Mouse (Mus musculus) embryonic facial prominence, embryonic 14.5 days (tissue): ENCODE measurements around the gene Gadd45b. TPM values are rescaled to one million over a fixed set of nuclear protein-coding genes. Genes with fewer than 3 reads are reported as not detected.

Experiments
- ATAC-seq: fragments of 200-750 bp; cut with Nextera tagmentation; 2 replicates; pipeline ENCODE4 v1.8.0; 2017; ENCODE audit warnings: low read depth, moderate number of reproducible peaks, moderate TSS enrichment
- DNase-seq: peaks from one replicate; pipeline ENCODE4 v3.0.0-alpha.2; 2015; ENCODE audit warnings: low spot score
- H3K27ac ChIP-seq: fragments of 300-500 bp; sonication (generic); replicated peaks from 2 replicates; pipeline ENCODE4 v1.5.1; 2014; ENCODE audit warnings: low read depth, mild to moderate bottlenecking, low read length, moderate library complexity
- H3K27me3 ChIP-seq: fragments of 300-500 bp; sonication (generic); replicated peaks from 2 replicates; pipeline ENCODE4 v1.6.1; 2014; ENCODE audit warnings: low read length; ENCODE audit not compliant: control insufficient read depth, insufficient read depth
- H3K36me3 ChIP-seq: fragments of 300-500 bp; sonication (generic); 2 replicates; pipeline ENCODE4 v1.6.1; 2014; ENCODE audit warnings: low read length, mixed read lengths; ENCODE audit not compliant: control insufficient read depth, insufficient read depth
- H3K4me1 ChIP-seq: fragments of 300-500 bp; sonication (generic); 2 replicates; pipeline ENCODE4 v1.6.1; 2014; ENCODE audit warnings: antibody characterized with exemption, low read length; ENCODE audit not compliant: control insufficient read depth, insufficient read depth
- H3K4me2 ChIP-seq: fragments of 300-500 bp; sonication (generic); 2 replicates; pipeline ENCODE4 v1.6.1; 2014; ENCODE audit warnings: low read depth, mild to moderate bottlenecking, low read length, moderate library complexity, mixed read lengths
- H3K4me3 ChIP-seq: fragments of 300-500 bp; sonication (generic); 2 replicates; pipeline ENCODE4 v1.5.1; 2014; ENCODE audit warnings: low read depth, mild to moderate bottlenecking, low read length
- H3K9ac ChIP-seq: fragments of 300-500 bp; sonication (generic); 2 replicates; pipeline ENCODE4 v1.6.1; 2014; ENCODE audit warnings: low read depth, mild to moderate bottlenecking, low read length, moderate library complexity, mixed read lengths
- H3K9me3 ChIP-seq: fragments of 300-500 bp; sonication (generic); 2 replicates; pipeline ENCODE4 v1.6.1; 2016; ENCODE audit warnings: low read length; ENCODE audit not compliant: control insufficient read depth
- WGBS: fragments of 180-500 bp; shearing (Covaris S2); extraction: QIAGEN DNeasy Blood & Tissue Kit; methylation state at CpG from one replicate; pipeline ENCODE4 v1.1.7; 2014; 5-methylcytosine and 5-hydroxymethylcytosine counted together
- polyA plus RNA-seq: library from polyadenylated mRNA; unstranded; fragments of >200 nt; fragmentation: Nextera tagmentation; extraction: Ambion mirVana; gene quantifications from 2 replicates; pipeline ENCODE4 v1.2.1, GENCODE M21; 2014

Gene Gadd45b
- polyA plus RNA-seq, 1 experiment from 2014 or later, result 39.9 TPM

- Histone ChIP-seq H3K27ac (peak overlapping the region; percentile 61), H3K27me3 (no peaks in the 10 kb centered on the region), H3K9ac (no peak overlapping the region; the same call in 1 of the 2 replicates), H3K4me3 (no peak overlapping the region), H3K4me1 (peaks cover 14% of the 10 kb centered on the region), H3K36me3 (no peaks in the 10 kb centered on the region), H3K4me2 (no peak overlapping the region), H3K9me3 (no peaks in the 10 kb centered on the region)
- peak; percentile 31; the same call in 1 of the 2 replicates for ATAC-seq
- DNase-seq, result peak; percentile 70
- 61% methylated on average over 13 of the region's 13 CpGs for WGBS
Measured at GRCm38 (mm10) chr10:80954415-80954814, 24.5 kb downstream of the Gadd45b start.

DNA sequence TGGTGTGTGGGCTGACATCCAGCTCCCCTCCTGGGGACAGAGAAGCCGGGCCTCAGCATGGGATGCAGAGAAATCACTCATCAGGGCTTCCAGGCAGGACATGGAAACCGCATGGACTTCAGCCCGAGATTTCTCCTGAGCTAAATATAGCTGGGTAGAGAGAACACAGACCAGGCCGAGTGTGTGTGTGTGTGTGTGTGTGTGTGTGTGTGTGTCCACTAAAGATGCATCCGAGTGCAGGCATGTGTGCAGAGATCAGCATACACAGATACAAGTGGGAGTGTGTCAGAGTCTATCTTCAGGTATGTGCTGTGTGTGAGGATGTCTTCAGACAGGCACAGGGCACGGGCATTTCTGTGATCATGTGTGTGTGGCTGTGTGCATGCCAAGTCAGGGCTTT is 25.0 kb downstream of the Gadd45b start:
- 54% methylated on average over 6 of the region's 6 CpGs for WGBS
- DNase-seq (peak; percentile 71), ATAC-seq (peak; percentile 27; the same call in 1 of the 2 replicates)
- no peak overlapping the region for H3K4me2 ChIP-seq
- H3K9me3 ChIP-seq, result no peaks in the 10 kb centered on the region
- no peak overlapping the region for H3K4me3 ChIP-seq
- no peaks in the 10 kb centered on the region for H3K27me3 ChIP-seq
- H3K9ac ChIP-seq, result no peak overlapping the region; the same call in 1 of the 2 replicates
- peaks cover 14% of the 10 kb centered on the region for H3K4me1 ChIP-seq
- no peaks in the 10 kb centered on the region for H3K36me3 ChIP-seq
- H3K27ac ChIP-seq, result peak overlapping the region; percentile 61

GRCm38 (mm10) chr10:80955536-80955935 is 25.7 kb downstream of the Gadd45b start:
- no peak overlapping the region for H3K4me3 ChIP-seq
- H3K36me3 ChIP-seq, result no peaks in the 10 kb centered on the region
- no peaks in the 10 kb centered on the region for H3K9me3 ChIP-seq
- H3K4me1 ChIP-seq, result peaks cover 14% of the 10 kb centered on the region
- ATAC-seq, result 0 out of 2 replicates have a peak, but pooled peaks have one; percentile 21
- H3K27me3 ChIP-seq, result no peaks in the 10 kb centered on the region
- H3K9ac ChIP-seq, result no peak overlapping the region
- 24% methylated on average over 9 of the region's 9 CpGs for WGBS
- no peak overlapping the region for H3K27ac ChIP-seq
- peak; percentile 77 for DNase-seq
- H3K4me2 ChIP-seq, result no peak overlapping the region

- Histone ChIP-seq H3K27me3 (no peaks in the 10 kb centered on the region), H3K27ac (no peak overlapping the region), H3K36me3 (no peaks in the 10 kb centered on the region), H3K9ac (no peak overlapping the region), H3K4me1 (peaks cover 21% of the 10 kb centered on the region), H3K4me2 (no peak overlapping the region), H3K4me3 (no peak overlapping the region), H3K9me3 (no peaks in the 10 kb centered on the region)
- DNase-seq, result no peak
- no peak for ATAC-seq
- WGBS, result 92% methylated on average over 8 of the region's 8 CpGs
Measured at GRCm38 (mm10) chr10:80956385-80956784, 26.5 kb downstream of the Gadd45b start.

GRCm38 (mm10) chr10:80956901-80957300 is 27.0 kb downstream of the Gadd45b start:
- no peaks in the 10 kb centered on the region for H3K27me3 ChIP-seq
- DNase-seq, result no peak
- no peak overlapping the region for H3K27ac ChIP-seq
- peaks cover 24% of the 10 kb centered on the region for H3K4me1 ChIP-seq
- H3K4me2 ChIP-seq, result no peak overlapping the region
- WGBS, result 80% methylated on average over 6 of the region's 6 CpGs
- no peak overlapping the region for H3K9ac ChIP-seq
- no peaks in the 10 kb centered on the region for H3K9me3 ChIP-seq
- no peaks in the 10 kb centered on the region for H3K36me3 ChIP-seq
- no peak for ATAC-seq
- H3K4me3 ChIP-seq, result no peak overlapping the region

GRCm38 (mm10) chr10:80957791-80958190 is 27.9 kb downstream of the Gadd45b start:
- WGBS, result 57% methylated on average over 4 of the region's 4 CpGs

DNA sequence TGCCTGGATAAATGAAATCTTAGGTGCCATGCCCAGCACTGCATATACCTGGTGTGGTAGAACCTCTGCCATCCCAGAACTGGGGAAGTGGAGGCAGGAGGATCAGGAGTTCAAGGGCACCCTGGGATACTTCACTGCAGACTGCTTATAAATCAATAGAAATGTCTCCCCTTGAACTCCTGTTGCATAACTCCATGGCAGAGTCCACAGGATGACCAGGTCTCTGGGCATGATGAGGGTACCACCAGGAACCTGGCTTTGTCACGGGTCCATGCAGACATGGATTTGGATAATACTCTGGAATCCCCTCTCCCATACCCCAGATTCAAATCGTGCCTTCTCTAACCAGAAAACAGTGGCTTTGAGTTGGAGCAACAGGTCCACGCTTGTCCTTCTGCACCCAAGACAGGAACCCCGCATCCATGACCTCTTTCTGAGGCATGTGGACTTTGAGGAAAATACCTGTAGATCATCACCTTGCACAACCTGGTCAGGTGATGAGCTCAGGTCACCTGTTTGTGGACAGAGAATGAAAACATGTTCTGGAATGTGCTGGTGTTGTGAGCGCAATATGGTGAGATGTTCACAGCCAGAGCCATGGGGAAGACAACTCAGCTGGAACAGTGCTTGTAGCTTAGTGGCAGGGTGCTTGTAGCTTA is 29.2 kb downstream of the Gadd45b start:
- ATAC-seq (no peak), DNase-seq (no peak)
- Histone ChIP-seq H3K9me3 (no peaks in the 10 kb centered on the region), H3K36me3 (no peaks in the 10 kb centered on the region), H3K4me1 (peaks cover 42% of the 10 kb centered on the region), H3K4me2 (no peak overlapping the region), H3K9ac (no peak overlapping the region), H3K4me3 (no peak overlapping the region), H3K27me3 (no peaks in the 10 kb centered on the region), H3K27ac (no peak overlapping the region)
- WGBS, result 91% methylated on average over 5 of the region's 5 CpGs

More at GRCm38 (mm10) chr10:80957791-80958190, 27.9 kb downstream of the Gadd45b start:
- H3K27me3 ChIP-seq, result no peaks in the 10 kb centered on the region
- no peak overlapping the region for H3K4me3 ChIP-seq
- no peaks in the 10 kb centered on the region for H3K36me3 ChIP-seq
- no peak overlapping the region for H3K27ac ChIP-seq
- no peak for ATAC-seq
- peaks cover 31% of the 10 kb centered on the region for H3K4me1 ChIP-seq
- H3K9me3 ChIP-seq, result no peaks in the 10 kb centered on the region
- no peak overlapping the region for H3K4me2 ChIP-seq
- no peak overlapping the region for H3K9ac ChIP-seq
- DNase-seq, result no peak

GRCm38 (mm10) chr10:80960551-80961508 is 31.0 kb downstream of the Gadd45b start:
- Histone ChIP-seq H3K27me3 (no peaks in the 10 kb centered on the region), H3K4me1 (peaks cover 30% of the 10 kb centered on the region), H3K4me2 (peak overlapping the region; percentile 8), H3K9me3 (no peaks in the 10 kb centered on the region), H3K27ac (peak overlapping the region; percentile 85), H3K36me3 (no peaks in the 10 kb centered on the region), H3K4me3 (no peak overlapping the region), H3K9ac (peak overlapping the region; percentile 21; the same call in 1 of the 2 replicates)
- ATAC-seq, result peak; percentile 88
- peak; percentile 91 for DNase-seq
- WGBS, result 18% methylated on average over 12 of the region's 16 CpGs
